Mouse (Mus musculus): ENCODE results near the gene Igdcc4.

DNA sequence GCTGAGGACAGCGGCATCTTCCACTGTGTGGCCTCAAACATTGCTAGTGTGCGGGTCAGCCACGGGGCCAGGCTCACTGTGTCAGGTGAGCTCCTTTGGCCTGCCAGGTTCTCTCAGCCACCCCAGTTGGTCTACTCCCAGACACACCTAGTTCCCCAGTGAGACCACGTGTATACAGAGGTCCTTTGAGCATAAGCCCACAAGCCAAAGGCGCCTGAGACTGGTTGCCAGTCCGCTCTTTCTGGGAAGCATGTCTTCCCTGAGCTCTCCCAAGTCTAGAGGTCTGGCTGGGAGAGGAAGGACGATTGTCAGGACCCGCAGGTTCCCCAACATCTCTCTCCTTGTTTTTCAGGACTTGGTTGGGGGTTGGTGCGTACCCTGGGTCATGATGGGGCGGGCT lies 76.6 kb downstream of the Igdcc4 start:
- TF ChIP-seq CTCF (IDR thresholded peaks at IDR 0.05 in 2 of 3, conservative IDR thresholded peaks at IDR 0.05 in 1 of 3; ENCODE audit: control insufficient read depth in 1 of 3, insufficient read depth in 1 of 3, low read depth in 2 of 3, low read length in 3 of 3, poor library complexity in 1 of 3, severe bottlenecking in 1 of 3) (no peak), ELF1 (IDR thresholded peaks at IDR 0.05; ENCODE audit: low read depth, low read length) (no peak), GABPA (IDR thresholded peaks at IDR 0.05; ENCODE audit: low read depth, low read length) (no peak), ZNF384 (IDR thresholded peaks at IDR 0.05; ENCODE audit: low read depth, low read length) (no peak)
